Mouse (Mus musculus): ENCODE measurements around the gene Nfat5. TPM values are rescaled to one million over a fixed set of nuclear protein-coding genes. Genes with fewer than 3 reads are reported as not detected.

The Nfat5 gene
- total RNA-seq, 2 experiments from 2014 or later: 47.8 to 67.4 TPM

DNA sequence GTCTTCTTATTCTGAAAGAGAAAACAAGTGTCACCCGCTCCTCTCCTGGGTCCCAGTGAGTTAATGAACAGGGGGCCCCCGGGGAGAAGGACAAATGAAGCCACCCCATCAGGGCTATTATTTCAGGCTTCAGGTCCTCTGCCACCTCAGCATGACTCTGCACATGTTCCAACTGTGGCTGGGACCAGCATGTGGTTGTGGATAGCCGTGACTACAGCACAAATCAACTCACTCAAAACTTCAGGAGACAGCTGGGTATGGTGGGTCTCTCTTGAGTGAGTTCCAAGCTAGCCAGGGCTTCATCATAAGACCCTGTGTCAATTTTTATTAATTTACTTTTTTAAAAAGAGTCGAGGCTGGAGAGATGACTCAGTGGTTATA is 97.9 kb downstream of the Nfat5 start:
- DNase-seq (ENCODE audit: extremely low spot score in 1 of 2, low spot score in 1 of 2): no peak

DNA sequence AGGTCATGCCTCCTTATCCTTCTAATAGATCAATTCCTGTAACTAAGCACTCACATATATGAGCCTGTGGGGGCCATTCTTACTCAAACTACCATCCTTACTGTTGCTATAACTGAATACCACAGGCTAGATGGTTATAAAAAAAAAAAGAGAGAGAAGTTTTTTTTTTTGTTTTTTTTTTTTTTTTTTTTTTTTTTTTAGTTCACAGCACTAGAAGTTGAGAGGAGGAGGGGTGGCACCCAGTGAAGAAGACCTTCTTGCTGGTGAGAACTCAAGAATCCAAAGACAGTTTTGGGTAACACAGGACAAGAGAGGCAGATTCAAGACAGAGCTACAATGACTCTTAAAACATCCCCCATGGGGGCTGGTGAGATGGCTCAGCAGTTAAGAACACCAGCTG is 102.1 kb downstream of the Nfat5 start:
- DNase-seq (ENCODE audit: extremely low spot score in 1 of 2, low spot score in 1 of 2): no peak

DNA sequence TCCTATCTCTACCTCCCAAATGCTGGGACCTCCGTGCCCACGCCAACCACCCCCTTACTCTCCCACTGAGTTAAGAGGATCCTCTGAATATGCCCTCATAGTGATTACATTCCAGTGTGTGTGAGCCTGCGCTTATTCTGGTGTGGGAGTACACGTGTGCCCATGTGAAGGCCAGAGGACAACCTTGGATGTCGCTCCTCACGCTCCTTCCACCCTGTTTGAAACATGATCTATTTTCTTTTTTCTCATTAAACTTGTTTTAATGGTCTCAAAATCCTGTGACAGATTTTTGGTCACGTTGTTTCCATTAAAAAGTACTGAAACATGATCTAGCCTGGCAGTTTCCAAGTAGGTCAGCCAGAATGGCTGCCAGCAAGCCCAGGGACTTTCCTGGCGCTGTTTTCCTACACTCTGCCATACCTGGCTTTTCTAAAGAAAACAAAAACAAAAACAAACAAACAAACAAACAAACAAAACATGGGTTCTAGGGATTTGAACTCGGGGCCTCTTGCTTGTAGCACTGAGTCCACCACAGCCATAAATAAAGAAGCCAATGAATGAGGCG is 102.9 kb downstream of the Nfat5 start:
- DNase-seq (ENCODE audit: extremely low spot score in 1 of 2, low spot score in 1 of 2): no peak

DNA sequence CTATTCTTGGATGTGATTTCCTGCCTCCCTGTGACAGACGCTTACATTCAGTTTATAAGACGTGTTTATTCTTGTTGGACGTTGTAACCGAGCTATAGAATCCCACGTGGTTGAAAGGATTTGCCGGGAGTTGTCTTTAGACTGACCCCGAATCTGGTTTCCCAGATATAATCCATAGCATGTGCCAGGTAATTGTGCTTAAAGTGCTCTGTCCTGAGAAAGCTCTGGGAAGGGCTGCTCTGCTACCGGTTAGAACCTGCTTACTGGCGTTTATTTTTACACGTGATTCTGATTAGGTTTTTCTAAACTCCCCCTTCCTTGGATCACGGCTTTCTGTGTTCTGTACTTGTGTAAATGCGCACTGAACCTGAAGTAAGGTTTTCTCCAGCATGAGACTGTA is 104.4 kb downstream of the Nfat5 start:
- DNase-seq (ENCODE audit: extremely low spot score in 1 of 2, low spot score in 1 of 2): no peak

DNA sequence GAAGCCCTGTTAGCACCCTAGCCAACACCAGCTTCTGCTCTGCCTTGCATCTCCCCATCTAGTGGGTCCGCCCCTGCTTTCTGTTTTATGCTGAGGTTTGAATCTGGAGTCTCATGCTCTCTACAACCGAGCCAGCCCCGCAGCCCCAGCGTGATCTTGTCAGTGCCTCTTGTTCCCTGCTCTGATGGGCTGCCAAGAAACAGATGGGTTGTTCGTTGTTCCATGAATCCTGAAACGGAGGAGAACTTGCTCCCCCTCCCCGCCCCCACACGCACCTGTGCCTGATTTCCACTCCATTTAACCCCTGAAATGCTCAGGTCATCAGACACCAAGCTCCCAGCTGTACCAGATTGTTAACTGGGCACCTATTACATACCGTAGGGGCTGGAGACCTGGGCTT is 106.2 kb downstream of the Nfat5 start:
- peak; percentile 25 to 49 for DNase-seq (ENCODE audit: extremely low spot score in 1 of 2, low spot score in 1 of 2)

DNA sequence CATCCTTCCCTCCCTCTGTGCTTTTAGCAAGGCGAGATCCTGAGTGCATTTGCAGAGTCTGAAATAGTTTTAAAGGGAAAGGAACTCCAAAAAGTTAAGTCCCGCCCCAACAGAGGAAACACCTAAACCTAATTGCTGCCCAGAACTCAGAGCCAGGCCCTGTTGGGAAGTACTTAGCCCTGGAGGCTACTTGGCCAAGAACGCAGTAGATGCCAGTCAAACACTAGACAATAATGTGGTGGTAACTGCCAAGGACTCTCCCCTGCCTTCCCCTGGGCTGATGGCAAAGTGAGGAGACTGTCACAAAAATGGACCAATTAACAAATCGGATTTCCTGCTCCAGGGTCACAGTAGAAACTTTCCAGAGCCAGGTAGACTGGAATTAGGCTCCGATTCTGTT is 108.6 kb downstream of the Nfat5 start:
- no peak for DNase-seq (ENCODE audit: extremely low spot score in 1 of 2, low spot score in 1 of 2)

DNA sequence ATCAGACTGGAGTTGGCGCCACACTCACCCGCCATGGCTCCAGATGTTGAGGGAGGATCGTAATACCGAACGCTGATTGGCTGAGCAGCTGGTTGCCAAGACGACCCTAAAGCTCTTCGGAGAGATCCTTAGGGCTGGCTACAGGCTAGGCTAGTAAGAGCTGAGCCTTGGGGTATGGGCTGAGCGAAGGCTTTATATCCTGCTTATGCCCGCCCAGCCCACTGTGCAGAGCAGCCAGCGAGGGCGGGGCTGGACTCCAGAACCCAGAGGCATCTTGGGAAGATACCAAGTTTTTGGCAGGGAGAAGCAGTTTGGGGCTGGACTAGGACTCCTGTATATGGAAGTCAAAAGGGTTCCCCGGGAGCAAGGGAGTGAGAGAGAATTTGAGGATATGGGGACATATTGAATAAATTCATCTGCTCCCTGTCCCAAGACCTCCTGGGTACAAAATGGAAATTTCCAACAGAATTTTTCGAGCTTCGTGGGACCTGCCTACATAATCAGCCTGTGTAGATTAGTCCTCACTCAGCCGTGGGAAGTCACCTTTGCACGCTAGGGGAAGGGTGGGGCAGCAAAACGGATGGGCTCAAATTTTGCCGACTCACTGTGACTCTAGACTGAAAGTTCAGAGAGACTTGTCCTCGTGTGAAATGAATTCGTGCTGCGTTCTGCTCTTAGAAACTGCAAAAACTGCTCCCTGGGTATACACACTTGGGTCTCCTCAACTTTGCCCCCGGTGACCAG is 109.9 kb downstream of the Nfat5 start, which contains the start of gene Nqo1:
Gene Nqo1 (minus strand): TSS at position 169 of the 744 bp plus-strand sequence.
- DNase-seq (ENCODE audit: extremely low spot score in 1 of 2, low spot score in 1 of 2): peak; percentile 27 to 37

DNA sequence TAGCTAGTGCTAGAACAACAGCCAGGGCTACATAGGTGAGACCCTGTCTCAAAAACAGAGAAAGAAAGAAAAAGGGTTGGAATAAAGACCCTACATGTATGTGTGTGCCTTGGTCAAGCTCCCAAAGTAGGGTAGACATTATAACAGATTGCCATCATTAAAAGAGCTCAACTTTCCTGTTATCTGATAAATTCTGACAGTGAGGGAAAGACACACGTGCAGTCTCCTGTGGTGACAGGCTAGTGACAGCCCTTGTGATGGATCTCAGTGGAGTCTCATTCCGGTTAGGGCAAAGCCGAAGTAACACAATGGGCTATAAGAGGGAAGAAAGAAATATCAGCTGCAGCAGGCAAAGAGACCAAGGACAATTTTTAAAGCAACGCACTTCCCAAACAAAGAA is 110.8 kb downstream of the Nfat5 start:
- no peak for DNase-seq (ENCODE audit: extremely low spot score in 1 of 2, low spot score in 1 of 2)

DNA sequence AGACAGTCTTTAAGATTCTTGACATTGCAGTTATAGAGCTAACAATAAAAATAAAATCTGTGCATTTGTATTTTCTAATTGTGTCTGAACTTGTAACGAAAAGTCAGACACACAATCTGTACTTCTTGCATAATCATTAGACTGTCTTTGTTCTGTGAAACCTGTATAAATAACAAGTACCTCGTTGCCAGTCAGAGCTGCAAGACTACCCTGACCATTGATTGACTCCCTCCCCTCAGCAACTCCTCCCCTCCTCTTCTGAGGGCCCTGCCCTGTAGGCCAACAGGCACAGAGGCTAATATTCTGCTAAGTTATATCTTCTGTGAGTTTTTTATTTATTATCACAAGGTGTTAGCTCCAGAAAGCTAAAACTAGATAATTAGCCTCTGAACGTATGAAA is 112.7 kb downstream of the Nfat5 start:
- no peak for DNase-seq (ENCODE audit: extremely low spot score in 1 of 2, low spot score in 1 of 2)

DNA sequence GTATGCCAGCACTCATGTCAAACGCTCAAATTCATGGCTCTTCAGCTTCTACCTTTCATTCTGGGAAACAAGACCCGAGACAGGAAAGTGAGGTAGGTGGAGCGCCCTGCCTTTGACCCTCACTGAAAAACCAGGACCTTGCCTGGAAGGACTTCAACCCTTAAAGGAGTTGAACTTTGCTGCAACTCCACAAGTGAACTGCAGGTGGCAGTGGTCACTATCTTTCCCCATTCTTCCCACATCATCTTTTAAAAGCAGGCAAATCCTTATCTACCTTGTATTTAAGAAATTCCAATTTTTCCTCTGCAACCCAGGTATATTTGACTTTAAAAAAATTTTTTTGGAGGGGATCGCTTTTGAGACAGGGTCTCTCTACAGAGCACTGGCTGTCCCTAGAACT is 118.1 kb downstream of the Nfat5 start:
- DNase-seq (ENCODE audit: extremely low spot score in 1 of 2, low spot score in 1 of 2): no peak

DNA sequence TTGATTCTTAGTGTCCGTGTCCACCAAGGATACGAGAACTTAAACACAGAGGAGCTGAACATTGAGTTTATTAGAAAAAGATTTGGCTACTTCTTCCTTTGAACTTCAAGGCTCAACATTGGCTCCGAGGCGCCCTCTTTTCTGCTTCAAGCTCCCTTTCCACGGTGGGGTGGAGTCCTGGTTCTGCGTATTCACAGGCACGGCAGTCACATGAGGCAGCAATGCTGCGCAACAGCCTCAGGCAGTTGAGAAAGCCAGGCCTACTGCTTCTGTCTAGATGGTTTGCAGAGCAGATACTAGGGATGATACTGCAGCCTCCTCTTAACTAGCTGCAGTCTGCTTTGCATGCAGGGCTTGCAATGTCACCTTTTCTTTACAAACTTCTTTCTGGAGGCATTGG is 119.3 kb downstream of the Nfat5 start:
- no peak for DNase-seq (ENCODE audit: extremely low spot score in 1 of 2, low spot score in 1 of 2)

DNA sequence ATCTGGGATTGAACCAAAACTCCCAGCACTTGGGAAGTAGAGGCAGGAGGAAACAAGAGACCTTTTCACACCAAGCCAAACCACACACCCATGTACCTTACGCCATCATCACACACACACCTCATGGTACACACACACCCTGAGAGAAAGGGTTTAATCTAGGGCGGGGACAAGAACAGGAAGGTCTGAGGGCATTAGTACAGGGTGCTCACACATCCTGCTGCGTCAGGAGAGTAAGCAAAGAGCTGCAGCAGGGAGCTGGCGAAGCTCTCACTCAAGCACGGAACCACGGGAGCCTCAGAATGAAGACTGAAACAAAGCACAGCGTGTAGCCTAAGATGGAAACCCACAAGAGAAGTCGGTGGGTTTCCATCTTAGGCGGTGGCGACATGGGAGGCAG is 120.6 kb downstream of the Nfat5 start:
- DNase-seq (ENCODE audit: extremely low spot score in 1 of 2, low spot score in 1 of 2): no peak

DNA sequence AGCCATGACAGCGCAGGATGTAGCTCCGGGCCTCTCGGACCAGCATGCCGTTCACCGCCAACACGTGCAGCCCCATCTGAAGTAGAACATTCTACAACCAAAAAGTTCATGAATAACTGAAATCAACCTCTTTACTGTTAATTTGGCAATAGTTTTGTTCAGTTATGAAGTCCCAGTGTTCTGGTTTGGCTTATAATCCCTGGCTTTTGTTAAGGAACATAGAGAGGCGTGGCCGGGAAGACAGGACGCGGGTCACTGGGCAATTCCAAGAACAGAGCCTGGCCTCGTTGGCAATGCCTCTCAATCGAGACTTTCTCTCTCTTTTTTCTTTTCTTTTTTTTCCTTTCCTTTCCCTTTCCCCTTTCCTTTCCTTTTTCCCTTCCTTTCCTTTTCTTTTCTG is 123.7 kb downstream of the Nfat5 start:
- no peak for DNase-seq (ENCODE audit: extremely low spot score in 1 of 2, low spot score in 1 of 2)

DNA sequence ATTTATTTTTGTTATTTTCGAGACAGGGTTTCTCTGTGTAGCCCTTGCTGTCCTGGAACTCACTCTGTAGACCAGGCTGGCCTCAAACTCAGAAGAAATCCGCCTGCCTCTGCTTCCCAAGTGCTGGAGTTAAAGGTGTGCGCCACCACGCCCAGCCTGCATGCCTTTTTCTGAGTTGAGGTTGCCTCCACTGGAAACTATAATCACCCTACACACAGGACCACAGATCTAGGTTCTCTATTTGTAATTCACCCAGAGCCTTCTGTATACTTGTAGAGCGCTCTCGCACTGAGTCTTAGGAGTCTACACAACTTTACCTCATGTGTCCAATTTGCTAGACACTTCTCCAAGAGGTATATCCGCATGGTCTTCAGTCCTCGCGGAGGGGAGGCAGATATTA is 130.9 kb downstream of the Nfat5 start:
- DNase-seq (ENCODE audit: extremely low spot score in 1 of 2, low spot score in 1 of 2): no peak

DNA sequence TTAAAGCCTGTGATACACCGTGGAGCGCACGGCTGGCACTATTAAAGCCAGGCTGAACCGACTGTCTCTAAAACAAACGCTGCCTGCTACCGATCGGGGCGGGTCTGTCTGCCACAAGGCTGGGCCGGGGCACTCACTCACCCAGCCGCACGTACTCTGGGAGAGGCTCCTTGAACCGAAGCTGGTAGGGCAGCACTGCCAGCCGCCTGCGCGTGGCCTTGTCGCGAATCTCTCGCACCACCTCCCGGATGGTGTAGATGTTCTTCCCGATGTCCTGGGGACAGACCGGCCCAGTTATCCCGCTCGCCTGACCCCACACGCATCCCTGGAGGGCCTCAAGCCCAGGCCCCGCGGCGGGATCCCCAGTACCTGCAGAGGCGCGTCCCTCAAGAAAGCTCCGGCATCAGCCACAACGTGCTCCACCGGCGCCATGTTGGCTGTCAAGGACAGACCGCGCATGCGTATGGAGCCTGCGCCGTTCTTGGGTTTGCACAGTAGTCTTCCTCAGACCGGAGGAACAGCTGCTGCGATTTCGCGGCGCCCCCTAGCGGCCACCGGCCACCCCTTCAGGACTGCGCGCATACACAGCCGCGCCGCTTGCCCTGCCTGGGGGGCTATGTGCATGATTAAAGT is 131.4 kb downstream of the Nfat5 start, which contains the start of gene Nob1:
Gene Nob1 (minus strand): TSS at position 455 of the 633 bp plus-strand sequence.
- peak; percentile 98 to 99 for DNase-seq (ENCODE audit: extremely low spot score in 1 of 2, low spot score in 1 of 2)

DNA sequence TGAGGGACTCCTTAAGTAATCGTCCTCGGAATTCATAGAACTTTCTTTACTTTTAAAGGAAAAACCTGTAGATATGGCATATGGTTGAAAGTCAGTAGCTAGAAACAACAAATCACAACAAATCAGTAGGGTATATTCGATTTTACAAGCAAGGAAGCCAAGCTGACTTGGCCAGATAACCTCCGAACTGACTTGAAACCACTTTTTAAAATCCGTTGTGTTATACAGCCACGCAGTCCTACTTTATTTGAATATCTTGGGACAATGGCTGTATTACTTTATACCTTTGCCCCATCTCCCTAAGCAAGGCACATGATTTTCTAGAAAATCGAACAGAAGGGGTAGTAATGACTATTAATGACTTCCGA is 131.9 kb downstream of the Nfat5 start:
- DNase-seq (ENCODE audit: extremely low spot score in 1 of 2, low spot score in 1 of 2): no peak

Other genes starting within 250 kb of the Nfat5 start
- 10 to 100 TPM; 24.1 to 31.3 TPM for gene Pdf, start 244.9 kb upstream of the Nfat5 start, total RNA-seq (2021)
- 10 to 100 TPM; 28.7 to 28.9 TPM for gene Cog8, start 236.8 kb upstream of the Nfat5 start, total RNA-seq (2021)
- gene Nip7, start 236.6 kb upstream of the Nfat5 start, total RNA-seq (2021): 10 to 100 TPM; 44.4 to 45.9 TPM
- gene Tmed6, start 227.8 kb upstream of the Nfat5 start, total RNA-seq (2021): not detected
- gene Terf2, start 196.9 kb upstream of the Nfat5 start, total RNA-seq (2021): 10 to 100 TPM; 31.2 to 35.8 TPM
- 100 to 1,000 TPM in 1 of 2 experiments, 10 to 100 TPM in 1; 93.9 to 105 TPM for gene Cyb5b, start 142.8 kb upstream of the Nfat5 start, total RNA-seq (2021)
- 1 to 10 TPM; 5.3 to 5.7 TPM for gene Nqo1, start 109.7 kb downstream of the Nfat5 start, total RNA-seq (2021)
- 10 to 100 TPM; 40.4 to 40.7 TPM for gene Nob1, start 131.6 kb downstream of the Nfat5 start, total RNA-seq (2021)
- 10 to 100 TPM; 36.3 to 37.0 TPM for gene Wwp2, start 142.9 kb downstream of the Nfat5 start, total RNA-seq (2021)

Measured in layer of hippocampus, postnatal 25 days (tissue).